Mouse (Mus musculus): ENCODE results near the gene Npr3.
A peak's percentile ranks its signal among the peaks of the same experiment; 100 is the strongest.
"Not testable (repeated sequence)": the region's sequence is repeated elsewhere in the genome, so short reads cannot be mapped to it uniquely, and the experiment has no call there.

Npr3 gene

DNA sequence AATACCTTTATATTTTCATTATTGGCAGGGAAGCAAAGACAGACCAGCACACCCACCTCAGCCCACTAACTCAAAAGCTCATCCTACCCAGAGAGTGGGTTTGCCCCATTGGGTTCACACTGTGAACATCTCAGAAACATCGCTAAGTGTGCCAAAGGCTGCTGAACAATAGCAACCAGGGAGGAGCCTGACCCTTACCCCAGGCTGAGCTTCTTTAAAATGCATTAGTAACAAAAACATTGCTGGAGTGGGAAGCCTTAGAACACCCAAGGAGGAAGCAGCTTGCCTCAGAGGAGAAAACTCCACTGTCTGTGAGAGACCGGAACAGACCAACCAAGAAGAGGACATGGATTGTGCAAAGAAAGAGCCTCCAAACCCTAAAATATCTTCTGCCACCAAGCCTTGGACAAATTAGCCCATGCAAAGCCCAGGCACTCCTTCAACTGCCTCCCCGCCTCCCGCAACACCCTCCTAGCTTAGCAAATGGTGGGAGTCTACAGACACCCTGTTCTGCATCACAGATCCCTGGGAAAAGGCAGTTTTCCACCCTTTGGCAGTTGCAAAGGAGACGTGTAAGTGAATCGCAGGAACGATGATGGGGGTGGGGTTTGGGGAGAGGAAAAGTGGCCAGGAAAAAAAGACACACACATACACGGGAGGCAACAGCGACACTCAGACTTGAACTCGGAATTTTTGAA lies 24.4 kb downstream of the Npr3 start:
- no peak for DNase-seq (ENCODE audit: low spot score in 2 of 2)

DNA sequence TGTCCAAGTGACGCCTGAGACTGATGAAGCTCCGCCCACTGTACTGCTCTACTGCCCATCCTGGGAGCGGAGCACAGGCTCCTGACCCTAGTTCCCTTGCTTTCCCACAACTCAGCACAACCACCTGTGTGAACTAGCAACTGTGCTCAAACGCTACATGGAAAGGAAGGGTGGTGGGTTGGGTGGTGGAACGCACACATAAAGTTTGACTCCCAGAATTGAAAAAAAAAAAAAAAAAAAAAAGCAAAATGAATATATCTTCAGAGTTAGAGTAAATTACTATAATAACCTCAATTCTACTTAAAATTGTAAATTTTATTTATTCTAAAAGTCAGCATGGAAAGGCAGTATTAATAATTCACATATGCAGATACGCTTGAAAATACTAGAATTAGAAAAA lies 25.3 kb downstream of the Npr3 start:
- no peak for DNase-seq (ENCODE audit: low spot score in 2 of 2)

DNA sequence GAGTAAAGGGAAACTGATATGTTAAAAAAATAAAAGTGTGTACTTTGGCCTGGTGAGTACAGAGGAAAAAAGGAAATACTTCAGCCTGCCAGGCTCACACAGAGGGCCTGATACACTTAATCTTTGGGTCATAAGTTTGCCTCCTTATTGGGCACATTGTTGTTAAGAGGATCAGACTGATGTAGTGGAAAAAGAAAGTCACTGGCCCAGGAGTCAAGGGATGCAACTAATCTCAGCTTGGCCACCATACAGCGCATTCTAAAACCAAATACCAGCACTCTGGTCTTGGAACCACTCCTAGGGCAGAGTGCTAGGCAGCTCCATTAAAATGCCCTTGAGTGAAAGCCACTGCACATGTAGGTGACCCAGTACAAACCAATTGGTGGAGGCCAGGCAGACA lies 28.8 kb downstream of the Npr3 start:
- no peak for DNase-seq (ENCODE audit: low spot score in 2 of 2)

DNA sequence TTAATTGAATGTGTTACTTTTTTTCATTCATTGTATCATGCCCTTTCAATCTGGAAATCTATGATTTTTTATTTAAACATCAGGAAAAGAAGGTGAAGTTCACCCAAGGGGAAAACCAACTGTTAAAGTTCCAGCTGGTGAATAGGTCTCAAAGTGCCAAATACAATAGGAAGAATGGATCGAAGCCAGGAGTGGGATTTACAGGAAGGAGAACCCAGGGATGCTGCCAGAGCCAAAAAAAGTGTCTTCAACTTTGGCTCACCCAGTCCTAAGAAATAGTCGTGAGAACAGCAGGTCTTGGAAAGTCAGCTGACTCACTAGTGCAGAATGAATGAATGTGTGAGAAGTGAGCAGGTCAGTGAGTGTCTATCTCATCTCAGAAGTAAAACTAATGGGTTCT lies 29.8 kb downstream of the Npr3 start:
- DNase-seq (ENCODE audit: low spot score in 2 of 2) = no peak

DNA sequence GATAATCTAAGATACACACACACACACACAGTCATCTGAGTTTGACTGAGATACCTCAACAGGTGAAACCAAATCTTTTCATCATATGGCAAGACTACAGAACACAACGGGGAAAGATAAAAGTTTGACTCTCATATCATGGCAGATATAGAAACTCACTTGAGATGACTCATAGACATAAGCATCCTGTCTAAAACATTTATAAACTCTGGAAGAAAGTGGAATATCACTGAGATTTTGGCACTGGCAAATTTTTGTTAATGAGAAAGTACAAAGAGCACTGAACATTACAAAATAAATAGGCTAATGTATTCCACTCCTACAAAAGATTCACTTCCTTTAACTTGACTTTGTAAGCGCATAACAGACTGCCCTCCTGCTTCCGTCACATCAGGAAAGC lies 40.2 kb downstream of the Npr3 start:
- DNase-seq (ENCODE audit: low spot score in 2 of 2) = no peak

DNA sequence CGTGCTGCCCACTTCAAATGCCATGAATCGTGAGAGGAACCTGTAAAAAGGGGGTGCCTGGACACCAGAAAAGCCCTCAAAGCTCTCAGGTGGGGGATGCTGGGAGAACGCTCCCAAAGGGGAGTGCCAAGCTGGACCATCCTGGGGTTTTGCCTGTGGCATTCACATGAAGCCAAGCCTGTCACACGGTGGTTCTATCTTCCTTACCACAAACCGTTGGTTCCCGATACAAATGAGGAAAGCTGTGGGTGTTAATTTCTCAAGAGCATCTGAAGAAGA lies 43.6 kb downstream of the Npr3 start:
- no peak for DNase-seq (ENCODE audit: low spot score in 2 of 2)

DNA sequence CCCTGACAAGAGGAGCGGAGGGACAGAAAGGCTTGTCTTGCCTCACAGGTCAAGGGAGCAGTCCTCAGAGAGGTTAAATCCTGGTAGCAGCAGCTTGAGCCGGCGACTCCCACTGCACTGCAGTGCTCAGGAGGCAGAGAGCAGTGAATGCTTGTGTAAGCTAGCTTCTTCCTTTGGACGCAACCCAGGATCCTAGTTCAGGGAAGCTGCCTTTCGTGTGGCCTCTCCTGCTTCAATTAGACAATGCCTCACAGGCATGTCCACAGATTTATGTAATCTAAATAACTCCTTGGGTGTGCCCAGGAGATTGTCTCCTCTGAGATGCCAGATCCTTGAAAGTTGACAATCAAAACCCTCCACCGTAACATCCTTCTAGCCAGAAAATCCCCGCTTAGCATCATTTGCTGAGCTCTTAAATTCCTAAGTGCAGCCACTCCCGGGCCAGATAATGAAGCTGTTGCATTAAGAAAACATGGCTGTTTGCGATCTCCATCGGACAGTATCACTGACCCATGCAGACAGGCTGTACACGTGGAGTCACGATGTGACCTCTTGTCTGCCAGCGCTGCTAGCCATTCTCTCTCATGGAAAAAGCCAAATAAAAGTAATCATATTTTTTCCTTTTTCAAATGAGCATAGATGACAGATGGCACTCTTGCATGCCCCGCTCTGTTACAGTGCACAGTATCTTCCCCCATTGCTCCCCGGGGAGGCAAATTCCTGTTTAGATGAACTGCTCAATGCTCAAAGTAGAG lies 44.1 kb downstream of the Npr3 start:
- DNase-seq (ENCODE audit: low spot score in 2 of 2) = no peak

DNA sequence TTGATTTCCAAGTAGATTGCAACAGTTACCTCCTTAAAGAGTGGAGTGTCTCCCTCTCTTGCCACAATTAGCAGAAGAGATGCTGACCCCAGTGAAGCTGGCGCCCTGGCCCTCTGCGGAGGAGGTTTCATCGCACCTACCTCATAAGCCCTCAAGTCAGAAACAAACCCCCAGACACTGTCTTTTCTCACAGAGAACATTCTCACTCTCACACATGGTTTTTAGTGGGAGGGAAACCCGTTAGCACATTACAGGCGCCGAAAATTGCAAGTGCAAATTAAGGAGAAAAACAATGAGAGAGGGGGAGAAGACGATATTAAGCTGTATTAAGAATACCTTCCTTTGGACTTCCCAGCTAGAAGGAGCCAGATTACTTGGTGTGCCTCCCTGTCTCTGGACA lies 44.8 kb downstream of the Npr3 start:
- no peak for DNase-seq (ENCODE audit: low spot score in 2 of 2)

DNA sequence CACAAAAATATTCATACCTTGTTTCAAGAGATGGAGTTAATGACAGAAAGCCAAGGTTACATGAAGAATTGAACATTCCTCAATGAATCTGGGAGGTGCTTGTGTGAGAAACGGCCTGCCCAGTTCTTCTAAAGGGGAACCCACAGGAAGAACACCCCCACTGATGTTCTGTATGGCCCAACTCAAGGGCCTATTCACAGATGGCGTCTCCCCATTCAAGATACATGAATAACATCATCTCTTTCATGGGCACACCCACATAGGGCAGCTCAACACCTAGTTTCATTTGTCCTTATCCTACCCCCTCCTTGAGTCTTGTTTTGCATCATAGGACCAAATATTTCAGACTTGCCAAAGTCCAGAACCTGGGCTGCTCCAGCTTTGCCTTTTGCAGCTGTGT lies 46.8 kb downstream of the Npr3 start:
- DNase-seq (ENCODE audit: low spot score in 2 of 2) = no peak

DNA sequence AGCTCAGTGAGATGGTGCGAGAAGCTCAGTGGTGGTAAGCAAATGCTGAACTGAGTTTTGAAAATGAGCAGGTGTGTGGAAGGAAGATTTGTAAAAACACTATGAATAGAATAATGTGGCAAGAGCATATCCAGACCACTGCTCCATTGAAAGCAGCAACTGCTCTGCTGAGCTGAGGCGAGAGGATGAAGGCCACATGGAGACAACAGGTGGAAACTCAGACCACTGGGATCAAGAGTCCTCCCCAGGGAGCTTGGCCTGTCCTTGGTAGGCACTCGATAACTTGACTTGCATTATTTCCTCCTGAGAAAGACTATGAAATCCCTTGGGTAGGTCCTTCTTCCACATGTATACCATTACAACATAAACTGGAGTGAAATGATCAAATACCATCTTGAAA lies 47.3 kb downstream of the Npr3 start:
- DNase-seq (ENCODE audit: low spot score in 2 of 2) = no peak

DNA sequence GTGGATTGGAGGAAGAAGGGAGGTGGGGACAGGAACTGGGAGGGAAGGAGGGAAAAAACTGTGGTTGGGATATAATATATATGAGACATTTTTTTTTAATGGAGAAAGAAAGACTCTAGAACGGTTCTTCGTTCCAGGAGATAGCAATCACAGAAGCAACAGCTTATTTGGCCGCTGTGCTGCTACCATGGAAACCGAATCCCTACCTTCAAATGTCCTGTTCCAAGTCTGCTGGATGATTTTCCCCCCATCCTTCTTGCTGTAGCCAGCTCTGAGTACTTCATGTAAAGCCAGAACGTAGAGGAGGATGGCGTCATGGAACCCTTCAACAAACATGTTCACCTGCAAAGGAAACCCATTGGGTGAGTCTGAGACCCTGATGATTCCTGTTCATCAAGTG lies 48.7 kb downstream of the Npr3 start:
- peak; percentile 50 to 68 for DNase-seq (ENCODE audit: low spot score in 2 of 2)

DNA sequence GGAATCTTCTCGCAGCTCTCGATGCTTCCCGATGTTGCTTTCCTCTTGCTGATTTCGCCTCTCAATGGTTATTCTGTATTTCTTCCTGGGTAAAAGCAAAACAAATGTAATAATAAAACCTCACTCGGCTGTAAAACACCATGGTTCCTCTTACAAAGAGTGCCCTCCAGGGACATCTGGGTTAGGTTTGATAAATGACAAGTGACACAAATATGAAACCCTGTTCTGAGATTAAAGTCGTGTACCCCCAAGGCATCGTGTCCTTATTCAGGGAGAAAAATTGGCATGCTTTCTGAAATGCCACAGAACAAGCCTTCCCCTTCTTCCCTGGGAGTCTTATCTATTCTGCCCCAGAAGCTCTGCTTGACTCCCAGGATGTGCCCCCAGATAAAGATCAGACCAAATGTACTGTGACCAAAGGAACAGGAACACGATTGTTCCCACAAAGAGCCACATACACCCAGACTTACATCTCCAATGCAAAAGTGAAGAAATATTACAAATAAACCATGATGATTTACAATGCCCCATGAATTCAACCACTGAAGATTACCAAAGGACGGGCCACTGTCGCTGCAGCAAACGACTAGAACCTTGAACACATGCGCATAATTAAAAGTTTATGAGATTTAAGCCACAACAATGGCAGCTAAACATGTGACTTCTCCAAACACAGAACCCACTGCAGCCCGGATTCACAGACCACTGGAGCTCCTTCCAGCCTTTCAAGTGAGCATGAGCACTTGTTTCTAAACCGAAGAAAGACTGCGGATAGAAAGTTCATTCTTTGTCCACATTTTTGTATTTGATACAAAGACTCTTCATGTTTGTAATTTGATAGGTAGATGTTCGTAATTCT lies 61.7 kb downstream of the Npr3 start:
- no peak for DNase-seq (ENCODE audit: low spot score in 2 of 2)

DNA sequence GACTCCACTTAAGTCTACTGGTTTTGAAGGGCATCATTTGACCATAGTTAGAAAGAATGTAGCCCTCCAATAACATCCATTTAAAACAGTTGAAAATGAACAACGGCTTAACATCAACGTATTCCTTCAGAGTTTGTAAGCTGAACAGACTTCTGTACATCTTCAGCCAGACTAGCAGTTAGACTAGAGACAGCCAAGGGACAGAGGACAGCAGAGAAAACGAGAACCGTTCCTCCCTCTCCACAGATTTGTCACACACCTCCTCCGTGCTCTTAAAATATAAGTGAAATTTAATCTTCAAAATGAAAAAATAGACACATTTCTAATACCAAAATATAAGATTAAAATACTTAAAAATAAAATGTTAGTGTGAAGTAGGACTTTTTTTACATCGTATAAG lies 63.0 kb downstream of the Npr3 start:
- DNase-seq (ENCODE audit: low spot score in 2 of 2) = no peak

DNA sequence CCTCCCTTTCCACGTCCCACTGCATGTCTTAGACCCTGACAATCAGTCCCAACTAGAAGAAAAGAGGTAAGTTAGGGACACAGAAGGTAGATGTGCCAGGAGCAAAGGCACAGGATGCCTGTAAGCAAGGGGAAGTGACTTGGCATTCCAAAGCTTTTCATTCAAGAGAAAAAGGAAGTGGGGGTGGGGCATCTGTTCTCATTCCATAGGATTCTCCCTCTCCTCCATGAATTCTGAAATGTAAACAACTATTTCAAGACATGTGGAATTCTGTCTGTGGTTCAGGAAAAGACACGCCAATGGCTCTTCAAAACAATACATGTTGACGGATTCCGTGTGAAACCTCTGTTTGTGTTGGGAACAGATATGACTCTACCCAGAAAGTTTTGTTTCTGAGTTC lies 65.3 kb downstream of the Npr3 start:
- DNase-seq (ENCODE audit: low spot score in 2 of 2) = no peak

DNA sequence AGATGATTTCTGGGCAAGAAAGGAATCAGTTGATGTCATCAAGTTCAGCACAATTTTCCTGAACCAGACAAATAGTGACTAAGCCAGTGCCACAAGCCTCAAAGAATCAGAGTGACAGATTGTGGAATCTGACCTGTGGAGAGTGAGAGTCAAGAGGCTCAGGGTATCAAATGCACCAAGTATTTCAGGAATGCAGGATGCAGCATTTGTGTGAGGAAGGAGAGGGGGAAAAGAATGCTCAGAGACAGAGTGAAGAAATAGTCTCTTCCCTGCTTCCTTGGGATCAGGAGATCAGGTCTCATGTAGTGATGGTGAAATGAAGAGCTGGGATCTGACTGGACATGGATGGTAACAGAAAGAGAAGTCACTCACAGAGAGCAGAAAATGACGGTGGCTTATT lies 71.2 kb downstream of the Npr3 start:
- DNase-seq (ENCODE audit: low spot score in 2 of 2) = no peak

DNA sequence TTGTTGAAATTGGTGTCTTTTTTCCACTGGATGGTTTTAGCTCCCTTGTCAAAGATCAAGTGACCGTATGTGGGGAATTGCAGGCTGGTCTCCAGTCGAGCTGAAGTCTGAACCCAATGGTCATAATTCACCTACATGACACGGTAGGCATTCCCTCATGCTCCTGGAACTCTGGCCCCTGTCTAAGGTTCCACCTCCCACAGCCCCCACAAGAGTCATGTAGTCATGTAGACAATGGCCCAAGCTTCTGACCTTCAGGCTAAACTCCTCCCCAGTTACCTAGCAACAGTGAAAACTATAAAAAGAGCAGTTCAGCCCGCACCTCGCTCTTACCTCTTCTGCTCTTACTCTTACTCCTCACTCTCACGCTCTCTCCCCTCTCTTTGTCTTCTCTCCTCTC lies 84.7 kb downstream of the Npr3 start:
- not testable (repeated sequence) for DNase-seq (ENCODE audit: low spot score in 2 of 2)

DNA sequence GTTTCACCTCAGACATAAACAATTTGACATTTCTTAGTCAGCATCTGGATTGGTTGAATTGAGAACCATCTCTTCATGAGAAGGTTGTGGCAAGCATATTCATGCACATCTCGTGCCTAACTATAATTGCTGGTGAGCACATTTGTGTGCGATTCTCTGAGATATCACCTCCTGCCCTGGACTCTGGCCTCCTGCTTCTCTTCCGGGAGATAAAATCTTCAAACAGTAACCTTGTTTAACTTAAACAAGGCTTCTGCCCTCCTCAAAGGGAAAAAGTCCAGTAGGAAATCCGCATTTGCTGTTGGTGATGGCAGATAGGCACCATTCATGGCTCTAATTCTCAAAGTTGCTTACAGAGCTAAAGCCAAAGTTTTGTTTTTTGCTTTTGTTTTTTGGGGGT lies 91.5 kb downstream of the Npr3 start:
- DNase-seq (ENCODE audit: low spot score in 2 of 2) = no peak

DNA sequence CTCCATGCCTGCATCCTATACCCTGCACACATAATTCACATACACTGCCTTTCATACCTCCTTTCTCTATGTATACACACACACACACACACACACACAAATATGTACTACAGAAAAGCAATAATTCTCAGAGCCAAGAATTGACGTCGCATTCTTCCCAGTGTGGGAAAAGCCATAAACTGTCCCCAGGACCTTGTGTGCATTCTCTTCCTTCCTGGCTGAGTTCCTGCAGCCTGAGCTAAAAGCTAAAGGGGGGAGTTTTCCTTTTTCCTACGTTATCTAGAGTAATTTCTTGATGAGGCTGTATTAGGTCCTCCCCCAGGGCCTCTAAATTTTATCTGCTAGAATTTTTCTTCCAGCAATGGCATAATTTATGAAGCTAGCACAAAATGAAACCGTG lies 103.5 kb downstream of the Npr3 start:
- no peak for DNase-seq (ENCODE audit: low spot score in 2 of 2)

DNA sequence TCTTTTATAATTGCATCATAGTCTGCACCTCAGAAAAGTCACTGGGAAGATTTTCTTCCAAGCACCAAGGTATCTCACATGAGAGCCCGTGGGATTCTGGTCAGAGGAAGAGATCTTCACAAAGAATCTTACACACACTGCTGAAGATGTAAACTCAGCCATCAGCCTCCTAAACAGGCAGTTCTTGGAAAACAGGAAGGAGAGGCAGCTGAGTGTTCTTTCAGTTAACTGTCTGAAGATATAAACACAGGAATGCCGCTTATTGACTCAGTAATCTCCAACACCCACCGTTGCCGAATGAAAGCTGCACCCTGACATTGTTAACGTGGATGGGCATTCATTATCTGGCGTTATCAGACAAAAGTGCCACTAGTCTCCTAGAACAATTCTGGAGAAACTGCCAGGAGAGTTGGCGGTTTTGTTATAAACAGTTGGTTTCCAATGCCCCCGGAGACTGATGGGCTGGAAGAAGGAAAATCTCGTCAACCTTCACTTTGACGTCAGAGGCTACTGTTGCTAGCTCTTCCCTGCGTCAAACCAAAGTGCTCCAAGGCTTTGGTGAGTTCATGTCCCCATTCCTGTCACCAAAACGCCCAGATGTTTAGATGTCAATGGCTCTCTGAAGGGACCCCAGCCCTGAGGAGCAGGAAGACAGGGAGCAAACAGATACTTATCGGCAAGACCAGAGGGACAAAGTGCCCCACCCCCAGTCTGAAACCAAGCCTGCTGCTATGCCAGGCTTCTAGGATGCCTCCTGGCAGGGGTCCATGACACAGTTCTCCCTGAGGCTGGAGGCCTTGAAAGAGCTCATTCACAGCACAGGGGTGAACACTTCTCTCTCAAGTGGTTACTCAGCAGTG lies 105.0 kb downstream of the Npr3 start:
- DNase-seq (ENCODE audit: low spot score in 2 of 2) = peak; percentile 71 to 78

DNA sequence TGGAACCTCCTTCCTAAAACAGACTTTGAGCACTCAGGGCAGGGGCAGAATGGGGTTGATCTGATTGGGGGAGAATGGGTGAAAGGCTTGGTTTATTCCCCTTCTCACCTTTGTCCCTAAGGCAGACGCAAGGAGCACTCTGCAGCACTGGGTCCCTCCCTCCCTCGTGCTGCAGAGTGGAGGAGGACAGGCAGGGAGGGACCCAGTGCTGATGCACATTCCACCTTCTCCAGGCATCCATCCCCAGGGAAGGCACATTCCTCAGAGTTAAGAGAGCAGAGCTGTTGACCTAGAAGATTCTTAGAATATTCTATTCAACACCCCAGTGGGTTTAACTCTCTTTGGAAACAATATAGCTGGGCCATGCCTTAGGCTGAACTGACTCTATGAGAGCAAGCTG lies 112.5 kb downstream of the Npr3 start:
- DNase-seq (ENCODE audit: low spot score in 2 of 2) = no peak

All from right cerebral cortex, postnatal 10 days (tissue).